Mouse (Mus musculus) megakaryocyte progenitor cell, adult 5-6 weeks (primary cell): ENCODE results near the gene Dctn1. TPM values are rescaled to one million over a fixed set of nuclear protein-coding genes. Genes with fewer than 3 reads are reported as not detected.
A peak's percentile ranks its signal among the peaks of the same experiment; 100 is the strongest.

Source experiments
- ATAC-seq: replicated peaks from 2 replicates; pipeline ENCODE4 v1.8.0; 2016; ENCODE audit warnings: mild to moderate bottlenecking, moderate TSS enrichment, inconsistent platforms; ENCODE audit not compliant: poor library complexity
- total RNA-seq, 2 experiments: library from RNA; stranded (forward) in 1 of 2; stranded (reverse) in 1 of 2; fragments of 157-497, 149-512 nt in 1 of 2; fragments of 200-1000 nt in 1 of 2; gene quantifications; 2 replicates each; pipeline versions ENCODE4 v1.2.3 to v1.2.4; 2015 to 2017

Dctn1 gene
- total RNA-seq, 2 experiments from 2014 or later: 51.4 to 85.9 TPM

DNA sequence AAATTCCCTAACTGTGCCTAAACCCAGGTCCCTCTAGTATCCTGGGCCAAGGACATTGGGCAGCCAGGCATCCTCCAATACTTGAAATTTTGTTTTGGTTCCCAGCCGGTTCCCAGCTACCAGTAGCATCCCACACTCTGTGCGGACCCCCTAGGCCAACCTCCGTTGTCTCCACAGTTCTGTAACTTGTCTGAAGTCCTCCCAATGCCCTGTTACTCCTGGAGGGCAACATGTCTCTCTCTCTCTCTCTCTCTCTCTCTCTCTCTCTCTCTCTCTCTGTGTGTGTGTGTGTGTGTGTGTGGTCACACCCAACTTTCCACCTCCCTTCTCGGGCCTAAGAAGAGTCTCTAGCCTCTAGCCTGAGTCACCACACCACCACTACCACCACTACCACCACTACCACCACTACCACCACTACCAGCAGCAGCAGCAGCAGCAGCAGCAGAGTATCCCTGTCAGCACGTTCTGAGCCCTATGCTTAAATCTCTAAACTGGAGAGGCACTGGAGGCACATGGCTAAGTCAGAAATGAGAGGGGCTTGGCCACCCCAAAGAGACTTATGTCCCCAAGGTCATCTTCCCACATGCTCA is 29.3 kb upstream of the Dctn1 start:
- ATAC-seq: no peak

DNA sequence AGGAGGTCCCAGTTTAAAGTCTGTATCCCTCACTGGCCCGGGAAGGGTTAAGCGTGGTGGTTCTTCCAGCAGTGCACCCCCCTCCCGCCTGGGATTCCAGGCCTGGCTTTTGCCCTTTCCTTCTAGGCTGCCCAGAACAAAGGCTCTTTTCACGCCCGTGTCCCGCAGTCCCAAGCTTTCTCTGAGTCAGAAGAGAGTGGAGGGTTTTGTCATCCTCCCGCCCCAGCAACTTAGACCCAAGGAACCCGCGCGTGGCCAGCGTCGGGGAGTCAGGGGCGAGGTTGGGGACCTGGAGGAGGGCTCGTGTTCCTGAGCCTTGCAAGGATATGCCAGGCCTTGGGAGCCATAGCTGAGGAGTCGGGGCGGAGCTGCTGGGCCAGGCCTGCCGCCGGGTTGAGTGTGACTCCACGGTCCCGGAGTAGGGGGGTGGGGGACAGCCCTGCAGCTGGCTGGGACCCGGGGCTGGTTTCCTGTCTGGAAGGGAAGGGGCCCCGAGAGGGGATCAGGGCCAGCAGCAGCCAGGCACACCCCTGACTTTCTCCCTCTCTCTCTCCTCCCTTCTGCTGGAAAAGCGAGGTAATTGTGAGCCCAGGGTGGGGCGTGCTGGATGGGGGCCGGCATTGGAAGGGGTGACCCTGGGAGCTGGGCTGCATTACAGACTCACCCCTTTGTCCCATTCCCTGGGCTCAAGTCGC is 28.7 kb upstream of the Dctn1 start:
- ATAC-seq: 0 out of 2 replicates have a peak, but pooled peaks have one; percentile 6

DNA sequence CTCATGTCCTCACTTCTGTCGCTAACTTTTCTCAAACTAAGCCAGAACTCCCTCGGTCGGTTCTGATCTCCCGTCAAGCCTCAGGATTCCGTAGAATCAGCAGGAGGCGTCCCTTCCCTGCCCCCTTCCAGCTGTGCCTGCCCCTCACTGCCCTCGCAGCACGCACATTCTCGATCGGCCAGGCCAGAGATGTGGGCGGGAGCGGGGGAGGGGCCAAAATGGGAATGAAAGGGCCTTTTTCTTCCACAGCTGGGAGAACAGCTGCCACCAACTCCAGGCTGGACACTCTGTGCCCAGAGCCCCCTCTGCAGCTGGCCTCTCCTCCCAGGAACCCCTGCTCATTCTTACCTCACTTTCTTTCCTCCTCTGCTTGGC is 28.2 kb upstream of the Dctn1 start:
- ATAC-seq: peak; percentile 40

DNA sequence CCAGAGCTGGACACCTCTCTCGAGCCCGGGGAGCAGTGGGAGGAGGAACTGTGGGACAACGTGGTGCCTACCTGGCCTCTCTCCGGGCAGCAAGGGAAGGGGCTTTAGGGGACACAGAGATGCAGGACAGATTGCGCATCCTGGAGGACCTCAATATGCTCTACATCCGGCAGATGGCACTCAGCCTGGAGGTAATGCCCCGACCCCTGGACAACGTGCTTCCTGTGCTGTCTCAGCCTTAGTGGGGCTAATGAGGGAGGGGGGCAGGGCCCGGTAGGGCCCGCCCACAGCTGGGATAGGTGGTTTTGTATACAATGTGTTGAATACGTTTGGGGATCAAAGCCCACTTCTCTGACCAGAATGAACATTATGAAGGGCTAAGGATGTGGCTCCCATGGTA is 27.7 kb upstream of the Dctn1 start:
- ATAC-seq: peak; percentile 43

DNA sequence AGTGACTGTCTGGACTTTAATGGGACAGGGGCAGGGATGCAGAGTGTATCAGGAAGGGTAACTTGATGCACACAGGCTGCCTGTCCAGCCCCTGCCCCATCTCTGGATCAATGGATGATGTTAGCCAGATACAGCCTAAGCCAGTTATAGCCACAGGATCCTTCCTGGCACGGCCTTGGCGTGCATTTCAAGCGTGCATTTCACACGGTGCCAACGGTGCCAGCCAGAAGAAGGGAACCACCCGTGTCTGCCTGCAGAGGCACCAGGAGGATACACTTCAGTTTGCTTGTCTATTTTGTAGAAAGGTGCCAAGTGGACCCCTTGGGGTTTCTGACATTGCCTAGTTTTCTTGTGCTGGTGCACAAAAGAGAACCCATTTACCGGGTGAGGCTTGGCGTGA is 25.7 kb upstream of the Dctn1 start:
- no peak for ATAC-seq

DNA sequence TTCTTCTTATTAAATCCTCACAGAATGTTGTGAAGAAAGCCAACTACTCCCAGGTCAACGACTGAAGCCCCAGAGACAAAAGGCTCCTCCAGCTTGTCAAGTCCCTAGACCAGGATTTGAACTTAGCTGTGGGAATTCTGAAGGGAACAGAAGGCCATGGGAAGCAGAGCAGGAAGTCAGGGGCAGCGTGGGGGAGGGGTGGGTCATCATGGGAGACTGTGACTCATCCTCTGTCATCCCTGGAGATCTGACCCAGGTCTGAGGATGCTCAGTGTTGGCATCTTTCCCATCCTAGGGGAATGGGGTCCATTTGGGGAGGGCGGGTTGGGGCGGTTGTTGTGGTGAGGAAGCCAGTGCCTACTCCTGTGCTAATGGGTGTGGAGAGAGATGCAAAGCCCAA is 24.1 kb upstream of the Dctn1 start:
- no peak for ATAC-seq

DNA sequence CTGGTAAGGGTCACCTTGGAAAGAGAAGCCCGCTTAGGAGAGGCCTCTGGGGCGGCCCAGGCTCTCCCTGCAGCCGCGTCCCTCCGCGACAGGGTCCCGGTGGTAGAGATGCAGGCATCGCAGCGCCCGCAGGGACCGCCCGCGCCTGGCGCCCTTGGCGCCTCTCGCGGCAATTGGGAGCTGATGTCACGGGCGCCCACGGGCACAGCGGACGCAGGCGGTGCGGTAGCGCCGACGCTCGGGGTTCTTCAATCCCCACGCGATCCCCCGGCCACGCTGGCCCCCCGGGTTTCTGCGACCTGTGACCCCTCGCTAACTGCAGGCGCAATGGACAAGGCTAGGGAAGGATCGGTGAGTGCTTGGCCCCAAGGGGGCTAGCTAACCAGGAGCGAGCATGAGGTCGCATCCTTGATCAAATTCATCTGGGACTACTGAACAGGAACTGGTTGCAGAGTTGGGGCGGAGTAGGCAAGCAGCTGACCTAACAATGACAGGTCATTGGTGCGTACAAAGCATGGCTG is 23.4 kb upstream of the Dctn1 start:
- 0 out of 2 replicates have a peak, but pooled peaks have one; percentile 13 for ATAC-seq

DNA sequence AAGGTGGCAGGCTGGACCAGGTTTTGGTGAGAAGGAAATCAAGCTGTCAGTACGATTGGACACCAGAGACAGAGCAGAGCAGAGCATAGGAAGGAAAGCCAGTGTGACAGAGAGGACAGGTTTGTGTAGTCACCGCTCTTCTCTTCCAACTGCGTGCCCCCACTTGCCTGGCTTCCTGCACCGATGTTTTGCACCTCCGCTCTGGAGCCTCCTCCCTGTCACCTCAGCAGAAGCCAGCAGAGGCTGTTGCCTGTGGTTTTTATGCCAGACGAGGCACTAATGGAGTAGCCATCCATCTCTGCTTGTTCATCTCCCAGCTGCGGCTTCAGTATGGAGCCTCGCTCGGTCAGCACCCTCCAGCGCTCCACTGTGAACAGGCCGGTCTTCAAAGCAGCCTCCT is 22.8 kb upstream of the Dctn1 start:
- no peak for ATAC-seq

DNA sequence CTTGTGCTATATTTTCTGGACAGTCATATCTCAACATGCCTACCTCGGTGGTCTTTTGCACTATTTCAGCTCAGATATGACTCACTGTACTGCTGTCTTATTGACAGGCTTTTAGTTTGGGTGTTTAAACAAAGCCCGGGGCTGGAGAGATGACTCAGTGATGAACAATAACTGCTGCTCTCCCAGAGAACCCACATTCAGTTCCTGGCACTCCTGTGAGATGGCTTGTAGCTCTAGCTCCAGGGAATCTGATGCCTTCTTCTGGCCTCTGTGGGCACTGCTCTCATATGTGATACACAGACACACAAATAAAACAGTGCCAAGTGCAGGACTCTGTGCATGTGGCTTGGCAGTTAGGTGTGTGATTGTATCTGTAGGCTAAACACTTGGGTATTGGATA is 20.5 kb upstream of the Dctn1 start:
- no peak for ATAC-seq

DNA sequence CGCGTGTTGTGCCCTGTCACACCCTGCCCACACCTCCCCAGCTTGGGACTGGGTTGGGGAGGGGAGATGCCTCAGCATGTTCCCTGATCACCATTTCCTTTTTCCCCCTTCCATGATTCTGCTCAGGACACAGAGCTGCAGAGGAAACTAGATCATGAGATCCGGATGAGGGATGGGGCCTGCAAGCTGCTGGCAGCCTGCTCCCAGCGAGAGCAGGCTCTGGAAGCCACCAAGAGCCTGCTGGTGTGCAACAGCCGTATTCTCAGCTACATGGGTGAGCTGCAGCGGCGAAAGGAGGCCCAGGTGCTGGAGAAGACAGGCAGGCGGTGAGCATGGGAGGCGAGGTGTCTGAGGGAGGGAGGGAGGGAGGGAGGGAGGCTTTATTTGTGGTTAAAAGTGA is 19.9 kb upstream of the Dctn1 start:
- no peak for ATAC-seq

DNA sequence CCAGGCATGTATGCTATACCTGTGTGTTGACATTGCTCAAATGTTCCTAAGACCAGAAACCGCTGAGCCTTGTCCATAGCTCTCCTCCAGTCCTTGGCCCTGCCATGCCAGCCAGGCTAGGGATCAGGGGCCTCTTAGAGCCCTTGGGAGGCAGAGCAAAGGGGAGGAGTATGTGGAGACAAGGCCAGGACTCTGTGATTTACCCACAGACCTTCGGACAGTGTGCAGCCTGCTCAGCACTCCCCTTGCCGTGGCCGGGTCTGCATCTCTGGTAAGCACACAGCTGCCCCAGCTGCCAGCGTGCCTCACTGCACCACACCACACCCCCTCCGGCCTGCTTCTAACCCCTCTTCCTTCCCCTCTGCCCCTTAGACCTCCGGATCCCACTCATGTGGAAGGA is 18.4 kb upstream of the Dctn1 start:
- ATAC-seq: no peak

DNA sequence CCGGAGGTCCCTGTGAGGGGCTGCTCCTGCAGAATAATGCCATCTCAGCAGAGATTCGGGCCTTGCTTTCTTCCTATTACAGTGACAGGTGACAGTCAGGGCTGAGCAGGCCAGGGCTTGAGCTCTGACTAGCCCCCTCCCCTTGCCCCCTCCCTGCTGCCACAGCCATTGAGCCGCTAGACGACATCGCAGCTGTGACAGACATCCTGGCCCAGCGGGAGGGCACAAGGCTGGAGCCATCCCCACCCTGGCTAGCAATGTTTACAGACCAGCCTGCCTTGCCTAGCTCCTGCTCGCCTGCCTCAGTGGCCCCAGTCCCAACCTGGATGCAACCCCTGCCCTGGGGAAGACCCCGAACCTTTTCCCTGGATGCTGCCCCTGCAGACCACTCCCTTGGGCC is 14.0 kb upstream of the Dctn1 start:
- ATAC-seq: no peak

DNA sequence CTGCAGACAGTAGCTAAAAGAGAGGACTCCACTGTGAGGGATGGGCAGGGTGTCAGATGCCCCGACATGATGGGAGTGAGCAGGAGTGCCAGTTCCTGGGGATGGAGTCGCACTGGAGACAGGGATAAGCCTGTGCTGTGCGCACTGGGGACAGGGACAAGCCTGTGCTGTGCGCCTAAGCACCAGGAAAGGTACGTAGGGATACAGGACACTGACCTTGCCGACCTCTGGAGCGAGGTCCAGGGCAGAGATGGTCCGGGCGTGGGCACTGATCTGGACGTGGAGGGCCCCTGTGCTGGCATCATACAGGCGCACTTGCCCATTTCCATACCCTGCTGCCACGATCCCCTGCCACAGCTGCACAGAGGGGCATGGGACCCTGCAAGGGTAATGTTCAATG is 12.7 kb upstream of the Dctn1 start:
- ATAC-seq: no peak

DNA sequence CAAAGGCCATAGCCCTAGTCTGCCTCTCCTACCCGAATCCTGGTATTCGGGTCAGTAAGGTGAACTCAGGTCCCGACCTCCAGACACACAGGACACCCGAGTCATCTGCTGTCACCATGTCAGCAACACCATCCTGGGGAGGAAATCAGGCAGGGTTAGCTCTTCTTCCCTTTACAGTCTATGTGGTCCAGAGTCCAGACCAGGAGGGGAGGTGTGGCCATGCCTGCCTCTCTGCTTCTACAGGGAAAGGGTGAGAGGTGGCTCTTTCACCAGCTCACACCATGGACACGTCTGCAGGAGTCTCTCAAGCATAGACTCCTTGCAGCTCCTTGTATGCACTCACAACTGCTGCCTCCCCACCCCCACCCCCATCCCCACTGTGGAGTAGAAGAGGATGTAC is 12.2 kb upstream of the Dctn1 start:
- ATAC-seq: no peak

DNA sequence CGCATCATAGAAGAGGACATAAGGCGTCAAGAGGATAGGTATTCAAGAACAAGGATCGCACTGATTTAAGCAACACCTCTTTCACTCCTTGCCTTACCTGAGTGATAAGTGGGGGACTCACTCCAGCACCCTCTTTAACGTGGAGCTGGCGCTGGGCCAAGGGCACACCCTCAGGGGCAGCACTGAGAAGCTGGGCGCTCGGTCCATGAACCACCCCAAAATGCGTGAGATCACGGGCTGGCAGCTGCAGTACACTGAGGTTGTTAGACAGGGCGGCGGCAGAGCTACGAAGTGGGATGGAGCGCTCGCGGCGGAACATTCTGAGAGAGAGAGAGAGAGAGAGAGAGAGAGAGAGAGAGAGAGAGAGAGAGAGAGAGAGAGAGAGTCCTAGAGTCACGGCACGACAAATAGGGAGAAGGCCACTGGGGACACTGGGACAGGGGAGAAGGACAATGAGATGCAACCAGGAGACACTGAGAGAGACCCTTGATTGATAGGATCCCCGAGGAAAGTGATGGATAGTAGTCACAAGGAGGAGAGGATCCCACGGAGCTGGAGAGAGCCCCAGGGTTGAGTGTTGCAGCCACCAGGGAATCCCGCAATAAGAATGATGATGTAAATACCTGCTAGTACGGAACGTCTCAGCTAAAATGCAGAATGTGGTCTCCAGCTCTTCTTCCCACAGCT is 10.0 kb upstream of the Dctn1 start:
- ATAC-seq: no peak

DNA sequence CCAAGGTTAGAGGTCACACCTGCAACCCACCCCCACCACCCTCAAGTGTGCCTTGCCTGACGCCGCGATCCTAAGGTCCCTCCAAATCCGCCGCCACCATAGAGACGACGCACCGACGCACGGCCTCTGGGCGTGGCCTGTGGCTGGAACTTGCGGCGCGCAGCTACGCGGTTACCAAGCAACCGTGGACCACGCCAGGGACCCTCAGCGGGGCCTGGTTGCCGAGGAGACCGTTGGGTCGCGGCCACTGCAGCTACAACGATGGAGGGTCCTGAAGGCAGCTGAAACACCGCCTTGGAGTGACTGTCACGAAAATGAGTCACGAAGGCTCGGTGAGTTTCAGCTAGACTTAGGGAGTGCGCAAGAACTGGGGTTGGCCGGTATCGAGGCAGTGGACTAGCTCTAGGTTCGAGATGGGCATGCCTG is 9.4 kb upstream of the Dctn1 start, which contains the start of the genes Wdr54 and 1700003E16Rik:
Gene Wdr54 (minus strand): TSS at position 139 of the 426 bp plus-strand sequence.
Gene 1700003E16Rik (plus strand): TSS at position 146 of the 426 bp plus-strand sequence.
- peak; percentile 87 for ATAC-seq

DNA sequence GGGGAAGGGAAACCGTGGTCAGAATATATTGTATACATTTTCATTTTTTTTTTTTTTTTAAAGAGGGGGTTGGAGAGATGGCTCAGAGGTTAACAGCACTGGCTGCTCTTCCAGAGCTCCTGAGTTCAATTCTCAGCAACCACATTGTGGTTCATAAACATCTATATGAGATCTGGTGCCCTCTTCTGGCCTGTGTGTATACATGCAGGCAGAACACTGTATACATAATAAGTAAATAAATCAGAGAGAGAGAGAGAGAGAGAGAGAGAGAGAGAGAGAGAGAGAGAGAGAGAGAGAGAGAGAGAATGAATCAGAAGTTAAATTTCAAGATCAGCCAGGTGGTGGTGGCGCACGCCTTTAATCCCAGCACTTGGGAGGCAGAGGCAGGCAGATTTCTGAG is 6.3 kb upstream of the Dctn1 start:
- peak; percentile 49 for ATAC-seq

DNA sequence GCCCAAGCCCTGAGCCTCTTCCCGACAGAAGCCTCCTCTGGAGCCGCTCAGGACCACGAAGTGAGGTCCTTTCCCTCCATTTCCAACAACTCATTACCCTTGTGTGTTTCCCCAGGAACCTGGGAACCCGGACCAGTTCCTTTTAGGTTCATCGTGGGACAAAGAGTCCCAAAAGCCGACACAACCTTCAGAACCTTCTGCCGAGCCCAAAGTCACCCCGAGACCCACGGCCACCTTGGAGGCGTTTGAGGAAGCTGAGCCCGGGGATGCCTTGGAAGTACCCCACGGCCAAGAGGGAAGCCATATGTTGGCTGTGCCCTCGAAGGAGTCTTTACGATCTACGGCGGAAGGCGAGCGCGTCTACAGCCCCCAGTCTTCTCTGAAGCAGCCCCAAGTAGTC is 4.3 kb upstream of the Dctn1 start:
- no peak for ATAC-seq

DNA sequence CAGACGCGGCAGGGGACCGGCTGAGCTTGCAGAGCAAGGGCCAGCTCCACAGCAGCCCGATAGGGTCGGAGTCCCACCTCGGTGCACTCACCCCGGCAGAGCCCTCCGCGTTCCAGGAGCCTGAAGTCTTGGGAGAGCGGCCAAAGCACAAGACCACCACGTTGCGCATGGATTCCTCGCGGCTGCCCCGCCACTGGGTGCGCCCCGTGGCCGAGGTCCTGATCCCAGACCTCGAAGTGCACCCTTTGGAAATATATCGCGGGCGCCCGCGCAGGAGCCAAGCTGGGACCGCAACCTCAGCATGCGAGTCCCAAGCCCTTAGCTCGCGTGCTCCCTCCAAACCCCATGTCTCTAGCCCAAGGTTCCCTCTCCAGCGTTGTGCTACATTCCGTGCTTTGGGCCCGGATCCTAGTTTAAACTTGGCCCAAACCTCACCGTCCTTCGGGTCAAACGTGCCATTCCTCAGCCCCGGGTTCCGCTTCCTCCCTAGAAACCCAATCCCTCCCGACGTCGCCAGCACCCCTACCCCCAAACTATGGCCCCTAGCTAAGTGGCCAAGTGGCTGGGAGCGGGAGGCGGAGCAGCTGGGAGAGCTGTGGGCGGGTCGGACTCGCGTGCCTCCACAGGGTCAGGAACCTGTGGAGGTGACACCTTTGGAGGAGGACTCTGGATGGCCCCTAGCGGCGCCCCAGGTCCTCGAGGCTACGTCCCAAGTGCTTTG is 3.6 kb upstream of the Dctn1 start:
- no peak for ATAC-seq

DNA sequence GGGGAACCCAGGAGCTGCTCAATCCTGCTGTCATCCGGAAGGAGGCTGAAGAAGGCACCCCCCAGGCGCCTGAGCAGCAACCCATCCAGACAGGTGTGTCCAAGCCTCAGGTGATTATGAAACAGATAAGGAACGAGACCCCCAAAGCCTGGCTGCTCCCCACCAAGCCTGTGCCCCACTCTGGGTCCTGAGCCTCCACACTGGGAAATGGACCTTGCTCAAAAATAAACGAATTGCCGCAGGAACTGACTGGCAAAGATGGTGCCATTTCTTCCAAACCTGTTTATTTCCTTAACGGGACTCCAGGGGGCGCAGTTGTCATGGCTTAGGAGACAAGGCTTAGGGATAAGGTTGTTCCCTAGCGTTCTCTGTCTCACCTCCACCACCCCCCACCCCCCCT is 3.0 kb upstream of the Dctn1 start:
- peak; percentile 45 for ATAC-seq

DNA sequence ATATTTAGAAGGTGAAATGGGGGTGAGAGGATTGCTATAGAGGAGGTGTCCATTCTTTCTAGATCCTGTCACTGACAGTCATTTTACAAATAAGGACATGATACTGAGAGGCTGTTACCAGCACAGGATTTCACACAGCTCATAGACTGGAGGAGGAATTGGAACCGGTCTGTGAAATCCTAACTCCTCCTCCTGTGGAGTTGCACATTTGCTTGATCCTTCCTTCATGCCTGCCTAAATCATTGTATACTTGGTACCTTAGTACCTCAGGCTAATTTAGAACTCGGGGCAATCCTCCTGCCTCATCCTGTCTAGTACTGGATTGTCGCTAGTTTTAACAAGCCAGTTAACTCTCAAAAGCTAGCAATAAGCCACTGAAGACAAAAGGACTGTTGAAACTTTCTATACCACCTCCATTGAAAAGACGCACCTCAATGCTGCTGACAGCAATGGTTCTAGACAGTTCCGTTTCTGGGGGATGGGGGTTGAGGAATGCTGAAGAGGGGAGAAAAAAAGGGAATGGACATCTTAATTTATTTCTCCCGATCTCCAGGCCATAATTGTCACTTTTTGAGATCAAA is 604 bp upstream of the Dctn1 start:
- ATAC-seq: no peak
